Mouse (Mus musculus): ENCODE data around the gene Nkapl. TPM values are rescaled to one million over a fixed set of nuclear protein-coding genes. Genes with fewer than 3 reads are reported as not detected.

Gene Nkapl
- polyA plus RNA-seq, 1 experiment from 2014 or later = 2.0 TPM

- Histone ChIP-seq H3K36me3 (ENCODE audit: control insufficient read depth, insufficient read depth, low read length) (no peaks in the 10 kb centered on the region), H3K9ac (ENCODE audit: low read depth, low read length) (peak overlapping the region; percentile 78), H3K4me3 (ENCODE audit: low read length) (peak overlapping the region; percentile 58), H3K27ac (ENCODE audit: low read length) (peak overlapping the region; percentile 81), H3K27me3 (replicated peaks; ENCODE audit: control insufficient read depth, insufficient read depth, low read length) (no peaks in the 10 kb centered on the region), H3K4me1 (ENCODE audit: control insufficient read depth, insufficient read depth, low read length) (peaks cover 7% of the 10 kb centered on the region), H3K4me2 (ENCODE audit: low read depth, low read length) (peak overlapping the region; percentile 90), H3K9me3 (ENCODE audit: control insufficient read depth, low read length) (no peaks in the 10 kb centered on the region)
- WGBS = 17% methylated on average over 10 of the region's 10 CpGs
- no peak for ATAC-seq
These were observed 27.1 kb downstream of the Nkapl start for GRCm38 (mm10) chr13:21441207-21441572.

- Histone ChIP-seq H3K27ac (ENCODE audit: low read length) (peak within 1 kb of the TSS; percentile 81), H3K4me2 (ENCODE audit: low read depth, low read length) (peak within 1 kb of the TSS; percentile 90), H3K4me1 (ENCODE audit: control insufficient read depth, insufficient read depth, low read length) (peaks cover 7% of the 10 kb centered on the region), H3K36me3 (ENCODE audit: control insufficient read depth, insufficient read depth, low read length) (no peaks in the 10 kb centered on the region), H3K9me3 (ENCODE audit: control insufficient read depth, low read length) (no peaks in the 10 kb centered on the region), H3K4me3 (ENCODE audit: low read length) (peak within 1 kb of the TSS; percentile 58), H3K9ac (ENCODE audit: low read depth, low read length) (peak within 1 kb of the TSS; percentile 78), H3K27me3 (replicated peaks; ENCODE audit: control insufficient read depth, insufficient read depth, low read length) (no peaks in the 10 kb centered on the region)
- 1% methylated on average over 32 of the region's 32 CpGs for WGBS
- peak; percentile 95 for ATAC-seq
These were observed 27.7 kb downstream of the Nkapl start, which contains the start of gene Pgbd1 for GRCm38 (mm10) chr13:21440503-21441206. TSS of gene Pgbd1 (minus strand) at chr13:21441058.

GRCm38 (mm10) chr13:21435476-21435875 is 32.8 kb downstream of the Nkapl start:
- no peaks in the 10 kb centered on the region for H3K36me3 ChIP-seq (ENCODE audit: control insufficient read depth, insufficient read depth, low read length)
- no peak overlapping the region for H3K4me2 ChIP-seq (ENCODE audit: low read depth, low read length)
- ATAC-seq = no peak
- no peak overlapping the region for H3K27ac ChIP-seq (ENCODE audit: low read length)
- peaks cover 7% of the 10 kb centered on the region for H3K4me1 ChIP-seq (ENCODE audit: control insufficient read depth, insufficient read depth, low read length)
- 86% methylated on average over 4 of the region's 4 CpGs for WGBS
- H3K4me3 ChIP-seq (ENCODE audit: low read length) = no peak overlapping the region
- H3K9ac ChIP-seq (ENCODE audit: low read depth, low read length) = no peak overlapping the region
- H3K9me3 ChIP-seq (ENCODE audit: control insufficient read depth, low read length) = no peaks in the 10 kb centered on the region
- H3K27me3 ChIP-seq (replicated peaks; ENCODE audit: control insufficient read depth, insufficient read depth, low read length) = no peaks in the 10 kb centered on the region

- Histone ChIP-seq H3K9ac (ENCODE audit: low read depth, low read length) (no peak overlapping the region), H3K27ac (ENCODE audit: low read length) (no peak overlapping the region), H3K36me3 (ENCODE audit: control insufficient read depth, insufficient read depth, low read length) (no peaks in the 10 kb centered on the region), H3K27me3 (replicated peaks; ENCODE audit: control insufficient read depth, insufficient read depth, low read length) (no peaks in the 10 kb centered on the region), H3K4me1 (ENCODE audit: control insufficient read depth, insufficient read depth, low read length) (no peaks in the 10 kb centered on the region), H3K9me3 (ENCODE audit: control insufficient read depth, low read length) (no peaks in the 10 kb centered on the region), H3K4me2 (ENCODE audit: low read depth, low read length) (no peak overlapping the region), H3K4me3 (ENCODE audit: low read length) (no peak overlapping the region)
- no peak for ATAC-seq
- WGBS = 95% methylated on average over 1 of the region's 1 CpGs
These were observed 40.7 kb downstream of the Nkapl start for GRCm38 (mm10) chr13:21427631-21428030.

- no peak for ATAC-seq
- 68% methylated on average over 5 of the region's 5 CpGs for WGBS
These were observed 45.0 kb downstream of the Nkapl start for GRCm38 (mm10) chr13:21423301-21423700.

GRCm38 (mm10) chr13:21418865-21419264 is 49.4 kb downstream of the Nkapl start:
- Histone ChIP-seq H3K9me3 (ENCODE audit: control insufficient read depth, low read length) (no peaks in the 10 kb centered on the region), H3K27ac (ENCODE audit: low read length) (no peak overlapping the region), H3K4me1 (ENCODE audit: control insufficient read depth, insufficient read depth, low read length) (peaks cover 4% of the 10 kb centered on the region; the same call in 1 of the 2 replicates), H3K4me3 (ENCODE audit: low read length) (no peak overlapping the region), H3K36me3 (ENCODE audit: control insufficient read depth, insufficient read depth, low read length) (no peaks in the 10 kb centered on the region), H3K9ac (ENCODE audit: low read depth, low read length) (no peak overlapping the region), H3K4me2 (ENCODE audit: low read depth, low read length) (no peak overlapping the region), H3K27me3 (replicated peaks; ENCODE audit: control insufficient read depth, insufficient read depth, low read length) (no peaks in the 10 kb centered on the region)
- 44% methylated on average over 6 of the region's 6 CpGs for WGBS
- peak; percentile 93 for ATAC-seq

More at GRCm38 (mm10) chr13:21423301-21423700, 45.0 kb downstream of the Nkapl start:
- no peak overlapping the region for H3K4me3 ChIP-seq (ENCODE audit: low read length)
- H3K4me1 ChIP-seq (ENCODE audit: control insufficient read depth, insufficient read depth, low read length) = no peaks in the 10 kb centered on the region
- no peak overlapping the region for H3K9ac ChIP-seq (ENCODE audit: low read depth, low read length)
- no peaks in the 10 kb centered on the region for H3K27me3 ChIP-seq (replicated peaks; ENCODE audit: control insufficient read depth, insufficient read depth, low read length)
- no peak overlapping the region for H3K27ac ChIP-seq (ENCODE audit: low read length)
- H3K9me3 ChIP-seq (ENCODE audit: control insufficient read depth, low read length) = no peaks in the 10 kb centered on the region
- H3K4me2 ChIP-seq (ENCODE audit: low read depth, low read length) = no peak overlapping the region
- H3K36me3 ChIP-seq (ENCODE audit: control insufficient read depth, insufficient read depth, low read length) = no peaks in the 10 kb centered on the region

- H3K9me3 ChIP-seq (ENCODE audit: control insufficient read depth, low read length) = no peaks in the 10 kb centered on the region
- peak overlapping the region; percentile 33 for H3K27ac ChIP-seq (ENCODE audit: low read length)
- ATAC-seq = peak; percentile 51
These were observed 50.9 kb downstream of the Nkapl start for GRCm38 (mm10) chr13:21417298-21418010.

More at GRCm38 (mm10) chr13:21417298-21418010, 50.9 kb downstream of the Nkapl start:
- Histone ChIP-seq H3K4me3 (ENCODE audit: low read length) (no peak overlapping the region), H3K36me3 (ENCODE audit: control insufficient read depth, insufficient read depth, low read length) (no peaks in the 10 kb centered on the region), H3K4me1 (ENCODE audit: control insufficient read depth, insufficient read depth, low read length) (peaks cover 4% of the 10 kb centered on the region; the same call in 1 of the 2 replicates), H3K4me2 (ENCODE audit: low read depth, low read length) (no peak overlapping the region), H3K27me3 (replicated peaks; ENCODE audit: control insufficient read depth, insufficient read depth, low read length) (no peaks in the 10 kb centered on the region), H3K9ac (ENCODE audit: low read depth, low read length) (no peak overlapping the region)
- 67% methylated on average over 6 of the region's 6 CpGs for WGBS

MicroRNAs encoded within 50 kb of the gene (microRNA counts, 519-probe panel; counts per million panel counts)
- 2,748 counts per million, percentile 68 among the panel's probes with 10 or more counts for microRNA mmu-miR-1896

Small RNA genes within 50 kb of the gene (microRNA-seq; reads per million reads assigned to microRNA genes)
- not detected for gene Mir1896

Other genes with a start within 250 kb of the Nkapl start
- not detected in 2 replicates for gene Gpx5, start 175.8 kb downstream of the Nkapl start, polyA plus RNA-seq (2015; fragmentation: Nextera tagmentation; extraction: Ambion mirVana)
- gene Gpx6, start 156.4 kb downstream of the Nkapl start, polyA plus RNA-seq (2015; fragmentation: Nextera tagmentation; extraction: Ambion mirVana) = not detected in 2 replicates
- not detected in 2 replicates for gene Olfr1367, start 121.6 kb downstream of the Nkapl start, polyA plus RNA-seq (2015; fragmentation: Nextera tagmentation; extraction: Ambion mirVana)
- 6.6 and 7.9 TPM in 2 replicates for gene Zscan12, start 105.7 kb downstream of the Nkapl start, polyA plus RNA-seq (2015; fragmentation: Nextera tagmentation; extraction: Ambion mirVana)
- 61.7 and 64.5 TPM in 2 replicates for gene Zkscan3, start 65.8 kb downstream of the Nkapl start, polyA plus RNA-seq (2015; fragmentation: Nextera tagmentation; extraction: Ambion mirVana)
- 2.4 TPM in 2 replicates for gene Pgbd1, start 27.5 kb downstream of the Nkapl start, polyA plus RNA-seq (2015; fragmentation: Nextera tagmentation; extraction: Ambion mirVana)
- gene Zscan26, start 14.8 kb downstream of the Nkapl start, polyA plus RNA-seq (2015; fragmentation: Nextera tagmentation; extraction: Ambion mirVana) = 22.3 and 23.6 TPM in 2 replicates
- gene Zkscan4, start 10.4 kb upstream of the Nkapl start, polyA plus RNA-seq (2015; fragmentation: Nextera tagmentation; extraction: Ambion mirVana) = 2.4 and 2.5 TPM in 2 replicates
- not detected in 2 replicates for gene Gm10065, start 10.9 kb upstream of the Nkapl start, polyA plus RNA-seq (2015; fragmentation: Nextera tagmentation; extraction: Ambion mirVana)
- gene AK157302, start 26.7 kb upstream of the Nkapl start, polyA plus RNA-seq (2015; fragmentation: Nextera tagmentation; extraction: Ambion mirVana) = 0.22 and 0.39 TPM in 2 replicates
- gene Gm11273, start 32.9 kb upstream of the Nkapl start, polyA plus RNA-seq (2015; fragmentation: Nextera tagmentation; extraction: Ambion mirVana) = 10.9 and 12.1 TPM in 2 replicates
- gene Zkscan8, start 62.6 kb upstream of the Nkapl start, polyA plus RNA-seq (2015; fragmentation: Nextera tagmentation; extraction: Ambion mirVana) = 3.0 and 3.4 TPM in 2 replicates
- gene Olfr1366, start 74.3 kb upstream of the Nkapl start, polyA plus RNA-seq (2015; fragmentation: Nextera tagmentation; extraction: Ambion mirVana) = 0.11 and 0.17 TPM in 2 replicates
- gene Olfr1535, start 91.4 kb upstream of the Nkapl start, polyA plus RNA-seq (2015; fragmentation: Nextera tagmentation; extraction: Ambion mirVana) = not detected in 2 replicates
- gene Olfr1364, start 113.2 kb upstream of the Nkapl start, polyA plus RNA-seq (2015; fragmentation: Nextera tagmentation; extraction: Ambion mirVana) = not detected in 2 replicates
- gene Olfr1362, start 145.5 kb upstream of the Nkapl start, polyA plus RNA-seq (2015; fragmentation: Nextera tagmentation; extraction: Ambion mirVana) = not detected in 2 replicates
- not detected in 2 replicates for gene Olfr11, start 174.0 kb upstream of the Nkapl start, polyA plus RNA-seq (2015; fragmentation: Nextera tagmentation; extraction: Ambion mirVana)
- gene Olfr1361, start 194.9 kb upstream of the Nkapl start, polyA plus RNA-seq (2015; fragmentation: Nextera tagmentation; extraction: Ambion mirVana) = not detected in 2 replicates
- gene Olfr1360, start 208.9 kb upstream of the Nkapl start, polyA plus RNA-seq (2015; fragmentation: Nextera tagmentation; extraction: Ambion mirVana) = not detected in 2 replicates
- not detected in 2 replicates for gene Olfr1359, start 229.6 kb upstream of the Nkapl start, polyA plus RNA-seq (2015; fragmentation: Nextera tagmentation; extraction: Ambion mirVana)
- 2.3 and 2.5 TPM in 2 replicates for gene Hist1h2bl, start 247.6 kb upstream of the Nkapl start, polyA plus RNA-seq (2015; fragmentation: Nextera tagmentation; extraction: Ambion mirVana)
- gene Hist1h2ai, start 247.9 kb upstream of the Nkapl start, polyA plus RNA-seq (2015; fragmentation: Nextera tagmentation; extraction: Ambion mirVana) = 10.9 and 17.9 TPM in 2 replicates
- 4.8 and 9.5 TPM in 2 replicates for gene Hist1h3h, start 249.2 kb upstream of the Nkapl start, polyA plus RNA-seq (2015; fragmentation: Nextera tagmentation; extraction: Ambion mirVana)